Mouse (Mus musculus) stomach, embryonic 14.5 days (tissue): ENCODE results near the gene Pon3. TPM values are rescaled to one million over a fixed set of nuclear protein-coding genes. Genes with fewer than 3 reads are reported as not detected.
"Not testable (repeated sequence)": the region's sequence is repeated elsewhere in the genome, so short reads cannot be mapped to it uniquely, and the experiment has no call there.

Source experiments
- ATAC-seq: fragments of 200-750 bp; cut with Nextera tagmentation; 2 replicates; pipeline ENCODE4 v1.8.0; 2017; ENCODE audit warnings: low read depth, moderate TSS enrichment; ENCODE audit not compliant: insufficient number of reproducible peaks, insufficient read depth, low FRiP score
- H3K27ac ChIP-seq: fragments of 300-500 bp; sonication (generic); 2 replicates; pipeline ENCODE4 v1.5.1; 2014; ENCODE audit warnings: mild to moderate bottlenecking, low read length, moderate library complexity, mixed read lengths
- H3K27me3 ChIP-seq: fragments of 300-500 bp; sonication (generic); 2 replicates; pipeline ENCODE4 v1.6.1; 2014; ENCODE audit warnings: low read length, control low read depth, mixed read lengths; ENCODE audit not compliant: control insufficient read depth, insufficient read depth
- H3K36me3 ChIP-seq: fragments of 300-500 bp; sonication (generic); 2 replicates; pipeline ENCODE4 v1.6.1; 2014; ENCODE audit warnings: mild to moderate bottlenecking, control low read depth, low read length, moderate library complexity, mixed read lengths; ENCODE audit not compliant: control insufficient read depth, insufficient read depth
- H3K4me1 ChIP-seq: fragments of 300-500 bp; sonication (generic); 2 replicates; pipeline ENCODE4 v1.6.1; 2014; ENCODE audit warnings: low read length, control low read depth, mixed read lengths; ENCODE audit not compliant: control insufficient read depth, insufficient read depth
- H3K4me2 ChIP-seq: fragments of 300-500 bp; sonication (generic); replicated peaks from 2 replicates; pipeline ENCODE4 v1.6.1; 2014; ENCODE audit warnings: low read depth, low read length, control low read depth
- H3K4me3 ChIP-seq: fragments of 300-500 bp; sonication (generic); 2 replicates; pipeline ENCODE4 v1.5.1; 2014; ENCODE audit warnings: low read depth, low read length, control low read depth
- H3K9ac ChIP-seq: fragments of 300-500 bp; sonication (generic); replicated peaks from 2 replicates; pipeline ENCODE4 v1.6.1; 2014; ENCODE audit warnings: low read depth, mild to moderate bottlenecking, control low read depth, low read length, moderate library complexity, mixed read lengths
- H3K9me3 ChIP-seq: fragments of 300-500 bp; sonication (generic); 2 replicates; pipeline ENCODE4 v1.6.1; 2016; ENCODE audit warnings: low read depth, low read length, control low read depth; ENCODE audit not compliant: control insufficient read depth
- WGBS: fragments of 180-500 bp; shearing (Covaris S2); extraction: QIAGEN DNeasy Blood & Tissue Kit; methylation state at CpG from one replicate; pipeline ENCODE4 v1.1.7; 2014; 5-methylcytosine and 5-hydroxymethylcytosine counted together
- polyA plus RNA-seq: library from polyadenylated mRNA; unstranded; fragments of >200 nt; fragmentation: Nextera tagmentation; extraction: Ambion mirVana; gene quantifications from 2 replicates; pipeline ENCODE4 v1.2.1, GENCODE M21; 2014

Gene Pon3
- polyA plus RNA-seq, 1 experiment from 2014 or later, result 20.1 TPM

GRCm38 (mm10) chr6:5236843-5237371 is 19.2 kb downstream of the Pon3 start:
- Histone ChIP-seq H3K9me3 (no peaks in the 10 kb centered on the region), H3K36me3 (no peaks in the 10 kb centered on the region), H3K4me2 (no peak overlapping the region), H3K4me1 (no peaks in the 10 kb centered on the region), H3K9ac (no peak overlapping the region), H3K4me3 (no peak overlapping the region), H3K27me3 (no peaks in the 10 kb centered on the region), H3K27ac (no peak overlapping the region)
- WGBS, result 91% methylated on average over 8 of the region's 8 CpGs
- no peak for ATAC-seq

DNA sequence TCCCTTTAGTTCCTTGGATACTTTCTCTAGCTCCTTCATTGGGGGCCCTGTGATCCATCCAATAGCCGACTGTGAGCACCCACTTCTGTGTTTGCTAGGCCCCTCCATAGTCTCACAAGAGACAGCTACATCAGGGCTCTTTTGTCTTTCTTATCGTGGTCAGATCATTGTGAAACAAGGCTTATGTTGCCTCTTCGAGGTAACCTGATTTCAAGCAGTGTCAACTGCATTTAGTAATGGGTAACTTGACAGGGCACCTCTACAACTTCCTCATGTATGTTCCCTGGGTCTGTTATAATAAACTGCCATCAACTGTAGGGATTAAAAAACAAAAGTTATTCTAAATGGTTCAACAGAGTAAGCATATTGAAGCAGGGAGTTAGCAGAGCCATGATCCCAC is 21.5 kb downstream of the Pon3 start:
- H3K9ac ChIP-seq, result no peak overlapping the region
- no peak overlapping the region for H3K4me2 ChIP-seq
- ATAC-seq, result no peak
- H3K4me1 ChIP-seq, result no peaks in the 10 kb centered on the region
- no peak overlapping the region for H3K27ac ChIP-seq
- H3K27me3 ChIP-seq, result no peaks in the 10 kb centered on the region
- H3K9me3 ChIP-seq, result no peaks in the 10 kb centered on the region
- H3K36me3 ChIP-seq, result no peaks in the 10 kb centered on the region
- no peak overlapping the region for H3K4me3 ChIP-seq
- WGBS, result 55% methylated on average over 3 of the region's 3 CpGs

GRCm38 (mm10) chr6:5233812-5234211 is 22.3 kb downstream of the Pon3 start:
- 100% methylated on average over 1 of the region's 1 CpGs for WGBS
- no peak for ATAC-seq
- no peaks in the 10 kb centered on the region for H3K9me3 ChIP-seq

GRCm38 (mm10) chr6:5232022-5232421 is 24.1 kb downstream of the Pon3 start:
- H3K36me3 ChIP-seq, result no peaks in the 10 kb centered on the region
- 88% methylated on average over 4 of the region's 4 CpGs for WGBS
- no peak overlapping the region for H3K4me2 ChIP-seq
- no peak for ATAC-seq
- H3K4me1 ChIP-seq, result no peaks in the 10 kb centered on the region
- no peak overlapping the region for H3K4me3 ChIP-seq
- no peak overlapping the region for H3K9ac ChIP-seq
- H3K27me3 ChIP-seq, result no peaks in the 10 kb centered on the region
- H3K27ac ChIP-seq, result no peak overlapping the region
- no peaks in the 10 kb centered on the region for H3K9me3 ChIP-seq

More at GRCm38 (mm10) chr6:5233812-5234211, 22.3 kb downstream of the Pon3 start:
- Histone ChIP-seq H3K36me3 (no peaks in the 10 kb centered on the region), H3K4me3 (no peak overlapping the region), H3K27me3 (no peaks in the 10 kb centered on the region), H3K4me2 (no peak overlapping the region), H3K4me1 (no peaks in the 10 kb centered on the region), H3K9ac (no peak overlapping the region), H3K27ac (no peak overlapping the region)

GRCm38 (mm10) chr6:5230261-5230660 is 25.8 kb downstream of the Pon3 start:
- Histone ChIP-seq H3K27ac (no peak overlapping the region), H3K36me3 (no peaks in the 10 kb centered on the region), H3K4me3 (no peak overlapping the region), H3K4me2 (no peak overlapping the region), H3K4me1 (no peaks in the 10 kb centered on the region), H3K27me3 (no peaks in the 10 kb centered on the region), H3K9ac (no peak overlapping the region), H3K9me3 (no peaks in the 10 kb centered on the region)
- no peak for ATAC-seq
- WGBS, result 90% methylated on average over 5 of the region's 5 CpGs

DNA sequence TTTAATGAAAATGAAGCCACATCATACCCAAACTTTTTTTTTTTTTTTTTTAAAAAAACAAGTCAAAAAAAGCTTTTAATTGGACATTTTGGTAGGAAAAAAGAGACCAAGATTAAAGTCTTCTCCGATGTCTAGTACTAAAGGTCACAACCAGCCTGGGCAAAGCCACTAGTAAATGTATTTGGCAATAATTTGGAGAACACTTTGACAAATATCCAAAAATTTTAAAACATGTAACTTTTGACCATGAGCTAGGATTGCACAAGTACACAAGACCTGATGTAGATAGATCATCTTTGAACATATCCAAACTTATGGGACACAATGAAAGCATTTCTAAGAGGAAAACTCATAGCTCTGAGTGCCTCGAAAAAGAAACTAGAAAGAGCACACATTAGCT is 32.5 kb downstream of the Pon3 start:
- H3K36me3 ChIP-seq, H3K27me3 ChIP-seq, H3K9me3 ChIP-seq, H3K27ac ChIP-seq, H3K4me2 ChIP-seq, ATAC-seq, H3K9ac ChIP-seq, H3K4me3 ChIP-seq, H3K4me1 ChIP-seq: not testable (repeated sequence)
- WGBS, result 91% methylated on average over 2 of the region's 2 CpGs

- WGBS, result 72% methylated on average over 3 of the region's 3 CpGs
Measured at GRCm38 (mm10) chr6:5222080-5222479, 34.0 kb downstream of the Pon3 start.

GRCm38 (mm10) chr6:5218190-5218589 is 37.9 kb downstream of the Pon3 start:
- no peak for ATAC-seq
- H3K4me1 ChIP-seq, result no peaks in the 10 kb centered on the region
- WGBS, result 90% methylated on average over 4 of the region's 4 CpGs
- H3K9me3 ChIP-seq, result no peaks in the 10 kb centered on the region
- H3K27ac ChIP-seq, result no peak overlapping the region
- no peaks in the 10 kb centered on the region for H3K36me3 ChIP-seq
- H3K4me3 ChIP-seq, result no peak overlapping the region
- H3K27me3 ChIP-seq, result no peaks in the 10 kb centered on the region
- no peak overlapping the region for H3K4me2 ChIP-seq
- no peak overlapping the region for H3K9ac ChIP-seq

More at GRCm38 (mm10) chr6:5222080-5222479, 34.0 kb downstream of the Pon3 start:
- no peaks in the 10 kb centered on the region for H3K9me3 ChIP-seq
- no peak overlapping the region for H3K9ac ChIP-seq
- no peak overlapping the region for H3K4me3 ChIP-seq
- H3K36me3 ChIP-seq, result no peaks in the 10 kb centered on the region
- no peak overlapping the region for H3K4me2 ChIP-seq
- H3K27ac ChIP-seq, result no peak overlapping the region
- no peak for ATAC-seq
- H3K4me1 ChIP-seq, result no peaks in the 10 kb centered on the region
- H3K27me3 ChIP-seq, result no peaks in the 10 kb centered on the region

DNA sequence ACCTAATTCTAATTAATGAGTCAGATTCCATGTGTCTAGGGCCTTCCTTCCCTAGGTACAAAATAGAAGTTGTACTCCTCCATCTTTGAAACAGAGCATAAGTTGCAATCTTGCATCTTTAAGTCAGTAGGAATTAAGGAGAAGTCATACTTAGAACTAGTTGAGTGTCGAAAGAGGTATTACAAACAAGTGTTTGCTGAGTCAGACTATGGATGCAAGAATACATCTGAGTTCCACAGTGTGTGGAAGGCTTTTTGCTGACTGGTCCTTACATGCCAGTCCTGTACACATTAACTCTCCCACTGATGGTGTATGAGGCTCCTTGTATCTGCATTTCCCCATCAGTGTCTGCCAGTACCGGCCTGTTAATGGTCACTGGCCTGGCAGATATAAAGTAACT is 48.3 kb downstream of the Pon3 start:
- Histone ChIP-seq H3K36me3 (no peaks in the 10 kb centered on the region), H3K4me3 (no peak overlapping the region), H3K27me3 (no peaks in the 10 kb centered on the region), H3K27ac (no peak overlapping the region), H3K9me3 (no peaks in the 10 kb centered on the region), H3K4me1 (no peaks in the 10 kb centered on the region), H3K4me2 (no peak overlapping the region), H3K9ac (no peak overlapping the region)
- no peak for ATAC-seq
- WGBS, result 71% methylated on average over 2 of the region's 2 CpGs
